Mouse (Mus musculus) MEL-GATA-1-ER (cell line): ENCODE results near the gene Hist1h3b.

Source experiments
- DNase-seq: peaks from one replicate; pipeline ENCODE4 v3.0.0-alpha.2; 2012; ENCODE audit warnings: low read depth; ENCODE audit errors: extremely low read depth

Hist1h3b gene

DNA sequence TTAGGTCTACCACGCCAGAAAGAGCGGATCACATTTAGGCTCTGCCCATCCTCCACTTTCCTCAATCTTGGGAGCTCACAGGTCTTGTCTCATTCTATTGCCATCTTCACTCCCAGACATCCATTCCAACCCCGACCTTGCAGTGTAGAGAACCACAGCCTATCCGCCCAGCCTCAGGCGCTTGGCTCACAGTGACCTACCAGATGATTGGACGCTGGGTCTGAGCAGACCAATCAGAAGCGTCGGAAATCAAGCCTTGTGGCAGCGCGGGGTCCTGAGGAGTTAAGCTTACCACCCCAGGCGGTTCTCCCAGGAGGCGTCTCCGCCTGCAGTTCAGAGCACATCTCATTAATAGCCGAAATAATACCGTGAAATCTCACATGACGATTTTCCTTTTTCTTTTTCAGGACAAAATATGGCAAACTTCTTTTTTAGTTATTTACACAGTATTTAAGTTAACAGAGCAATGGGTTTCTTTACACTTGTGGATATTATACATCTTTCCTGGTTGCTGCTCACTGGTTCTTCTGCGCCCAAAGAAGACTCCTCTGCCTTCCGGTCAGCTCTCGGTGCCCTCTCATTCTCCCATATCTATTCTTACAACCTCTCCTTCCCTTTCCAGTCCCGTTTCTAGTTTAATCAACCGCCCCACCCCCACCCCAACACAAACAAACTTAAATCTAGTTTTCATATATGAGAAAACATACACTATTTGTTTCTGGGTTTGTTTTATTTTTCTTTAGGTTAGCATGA, 20.7 kb downstream of the Hist1h3b start:
- peak; percentile 68 for DNase-seq

DNA sequence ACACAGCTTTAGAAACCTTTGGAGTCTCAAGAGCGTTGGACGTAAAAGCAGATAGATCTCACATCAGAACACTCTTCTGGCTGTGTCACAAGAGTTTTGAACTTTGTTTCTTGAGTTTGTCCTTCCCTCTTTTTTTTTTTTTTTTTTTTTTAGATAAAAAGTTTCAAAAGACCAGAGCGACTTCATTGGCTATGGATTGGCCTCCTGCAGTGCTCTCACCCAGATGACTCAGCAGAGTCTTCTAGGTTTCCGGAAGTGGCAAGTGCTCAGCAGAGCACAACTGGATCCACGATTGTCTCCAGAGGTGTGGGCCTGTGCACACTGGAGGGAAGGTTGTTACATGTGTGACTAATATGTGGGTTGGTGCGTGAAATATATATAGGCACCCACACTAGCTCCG, 26.3 kb downstream of the Hist1h3b start:
- DNase-seq, result no peak

DNA sequence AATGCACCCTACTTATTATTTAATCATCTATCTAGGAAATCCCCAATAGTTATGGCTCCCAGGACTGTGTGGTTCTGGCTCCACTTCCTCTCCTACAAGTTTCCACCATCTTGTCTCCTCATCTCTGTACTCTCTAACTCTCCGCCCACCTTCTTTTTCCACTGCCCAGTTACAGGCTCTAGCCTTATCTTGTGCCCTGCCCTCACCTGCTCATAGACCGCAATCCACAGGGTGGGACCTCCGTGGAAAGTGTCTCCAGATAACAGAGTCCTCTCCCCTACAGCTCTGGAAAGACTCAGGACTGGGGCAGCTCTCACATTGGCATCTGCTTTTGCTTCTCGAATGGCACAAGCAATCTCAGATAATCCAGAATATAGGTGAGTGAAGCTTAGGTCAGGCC, 27.0 kb downstream of the Hist1h3b start:
- no peak for DNase-seq

DNA sequence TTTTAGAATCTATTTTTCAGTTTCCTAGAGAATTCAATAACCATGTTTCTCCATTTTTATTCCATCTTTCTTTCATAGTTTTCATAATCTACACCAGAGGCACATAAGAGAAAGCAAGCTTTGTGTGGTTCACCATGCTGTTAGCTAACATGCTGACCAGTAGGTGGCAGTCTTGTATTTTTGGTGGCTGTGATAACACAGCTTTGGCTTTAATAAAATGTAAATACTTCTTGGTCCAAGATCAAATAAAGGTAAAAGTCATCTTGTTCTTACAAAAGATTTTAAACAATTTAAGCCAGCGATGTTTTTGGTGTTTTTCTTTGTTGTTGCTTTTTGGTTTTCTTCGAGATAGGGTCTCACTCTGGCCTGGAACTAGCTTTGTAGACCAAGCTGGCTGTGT, 40.5 kb downstream of the Hist1h3b start:
- DNase-seq, result peak; percentile 53

DNA sequence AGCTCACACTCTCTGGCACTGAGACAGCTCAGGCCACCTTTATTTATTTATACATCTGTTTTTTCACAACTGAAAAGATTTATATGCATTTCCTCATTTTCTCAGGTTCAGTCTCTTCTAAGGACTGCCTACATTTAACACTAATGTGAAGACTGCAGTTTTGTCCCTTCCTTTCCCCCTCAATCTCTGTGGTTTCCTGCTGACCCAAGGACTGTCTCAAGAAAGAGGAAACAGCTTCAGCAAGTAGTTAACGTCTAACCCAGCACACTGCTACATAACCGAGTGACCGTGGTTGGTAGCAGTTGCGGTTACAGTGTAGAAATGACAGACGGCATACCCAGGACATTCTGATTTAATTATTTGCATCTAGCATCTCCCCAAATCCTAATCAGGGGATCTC, 47.3 kb downstream of the Hist1h3b start:
- DNase-seq, result no peak
